Mouse (Mus musculus) MEL (cell line): ENCODE measurements around the gene Numa1. TPM values are rescaled to one million over a fixed set of nuclear protein-coding genes. Genes with fewer than 3 reads are reported as not detected.

Experiments
- DNase-seq: peaks from one replicate; pipeline ENCODE4 v3.0.0; 2011; ENCODE audit warnings: low read depth, low spot score
- H3K27ac ChIP-seq: 2 replicates; pipeline ENCODE4 v1.5.1; 2012; ENCODE audit warnings: low read depth, mild to moderate bottlenecking, control low read depth, low read length, moderate library complexity; ENCODE audit not compliant: control insufficient read depth
- H3K27me3 ChIP-seq, 2 experiments: fragments of 150-350 bp in 1 of 2; sonication (generic) in 1 of 2; 2 replicates each; pipeline ENCODE4 v1.6.1; 2012; ENCODE audit warnings: low read length in 2 of 2, mild to moderate bottlenecking in 2 of 2, improper control_type of control experiment in 1 of 2, moderate library complexity in 1 of 2; ENCODE audit not compliant: insufficient read depth in 2 of 2, control insufficient read depth in 1 of 2
- H3K36me3 ChIP-seq, 2 experiments: 2 replicates each; pipeline ENCODE4 v1.6.1; 2012 to 2014; ENCODE audit warnings: low read length in 2 of 2, improper control_type of control experiment in 1 of 2, inconsistent platforms in 1 of 2, mild to moderate bottlenecking in 1 of 2; ENCODE audit not compliant: insufficient read depth in 2 of 2, control insufficient read depth in 1 of 2
- H3K4me1 ChIP-seq, 2 experiments: fragments of 150-350 bp in 1 of 2; sonication (generic) in 1 of 2; 2 replicates each; pipeline ENCODE4 v1.6.1; 2012; ENCODE audit warnings: low read length in 2 of 2, improper control_type of control experiment in 1 of 2, mild to moderate bottlenecking in 1 of 2; ENCODE audit not compliant: insufficient read depth in 2 of 2, control insufficient read depth in 1 of 2
- H3K4me3 ChIP-seq, 2 experiments: fragments of 150-350 bp in 1 of 2; sonication (generic) in 1 of 2; 2 replicates each; pipeline ENCODE4 v1.5.1; 2012; ENCODE audit warnings: low read depth in 2 of 2, low read length in 2 of 2, mild to moderate bottlenecking in 2 of 2, moderate library complexity in 2 of 2, control low read depth in 1 of 2, improper control_type of control experiment in 1 of 2; ENCODE audit not compliant: control insufficient read depth in 1 of 2, insufficient read depth in 1 of 2
- H3K79me2 ChIP-seq: 2 replicates; pipeline ENCODE4 v1.6.1; 2012; ENCODE audit warnings: mild to moderate bottlenecking, low read length, moderate library complexity; ENCODE audit not compliant: control insufficient read depth, poor library complexity, insufficient read depth
- H3K9ac ChIP-seq: 2 replicates; pipeline ENCODE4 v1.6.1; 2012; ENCODE audit warnings: low read depth, mild to moderate bottlenecking, control low read depth, low read length, moderate library complexity; ENCODE audit not compliant: control insufficient read depth, poor library complexity, severe bottlenecking
- H3K9me3 ChIP-seq: fragments of 150-350 bp; sonication (generic); replicated peaks from 2 replicates; pipeline ENCODE4 v1.6.1; 2012; ENCODE audit warnings: mild to moderate bottlenecking, low read length, improper control_type of control experiment, moderate library complexity; ENCODE audit not compliant: insufficient read depth
- CHD1 ChIP-seq: IDR thresholded peaks from 2 replicates; pipeline ENCODE4 v1.6.1; 2012; ENCODE audit warnings: low read depth, mild to moderate bottlenecking, inconsistent platforms, low read length, improper control_type of control experiment
- E2F4 ChIP-seq: IDR thresholded peaks from 2 replicates; pipeline ENCODE4 v1.6.1; 2011; ENCODE audit warnings: low read depth, low read length, improper control_type of control experiment, borderline replicate concordance
- ELF1 ChIP-seq: IDR thresholded peaks from 2 replicates; pipeline ENCODE4 v1.6.1; 2014; ENCODE audit warnings: low read depth, mild to moderate bottlenecking, inconsistent platforms, low read length, improper control_type of control experiment, moderate library complexity
- MAFK ChIP-seq: IDR thresholded peaks from 2 replicates; pipeline ENCODE4 v1.6.1; 2011; ENCODE audit warnings: low read depth, mild to moderate bottlenecking, low read length, improper control_type of control experiment, borderline replicate concordance
- MEF2A ChIP-seq: IDR thresholded peaks from 2 replicates; pipeline ENCODE4 v1.6.1; 2014; ENCODE audit warnings: low read depth, mild to moderate bottlenecking, inconsistent platforms, low read length, improper control_type of control experiment; ENCODE audit not compliant: poor library complexity, insufficient replicate concordance, severe bottlenecking; ENCODE audit errors: extremely low read depth
- MYB ChIP-seq: IDR thresholded peaks from 2 replicates; pipeline ENCODE4 v1.6.1; 2011; ENCODE audit warnings: mild to moderate bottlenecking, low read depth, low read length, improper control_type of control experiment
- RAD21 ChIP-seq: IDR thresholded peaks from 2 replicates; pipeline ENCODE4 v1.6.1; 2011; ENCODE audit warnings: mild to moderate bottlenecking, low read depth, low read length, improper control_type of control experiment
- RCOR1 ChIP-seq: IDR thresholded peaks from 2 replicates; pipeline ENCODE4 v1.6.1; 2012; ENCODE audit warnings: low read depth, mild to moderate bottlenecking, inconsistent platforms, low read length, improper control_type of control experiment
- SMC3 ChIP-seq: IDR thresholded peaks from 2 replicates; pipeline ENCODE4 v1.6.1; 2011; ENCODE audit warnings: low read depth, low read length, improper control_type of control experiment
- TBP ChIP-seq: IDR thresholded peaks from 2 replicates; pipeline ENCODE4 v1.8.0; 2011; ENCODE audit warnings: low read depth, low read length, improper control_type of control experiment
- ZMIZ1 ChIP-seq: IDR thresholded peaks from 2 replicates; pipeline ENCODE4 v1.6.1; 2012; ENCODE audit warnings: low read depth, mild to moderate bottlenecking, inconsistent platforms, low read length, improper control_type of control experiment, moderate library complexity
- polyA plus RNA-seq, 2 experiments: library from polyadenylated mRNA; stranded (reverse) in 1 of 2; unstranded in 1 of 2; fragments of >175 nt in 1 of 2; fragments of >200 nt in 1 of 2; gene quantifications; 2 replicates each; pipeline versions ENCODE4 v1.2.1 to v1.2.4; 2012; ENCODE audit warnings: low replicate concordance in 2 of 2, low read depth in 1 of 2; ENCODE audit not compliant: insufficient read length in 2 of 2, insufficient read depth in 1 of 2, missing spikeins in 1 of 2
- total RNA-seq: library from RNA; depleted of rRNA; stranded (reverse); fragments of 300-350 nt; gene quantifications from 2 replicates; pipeline ENCODE4 v1.2.3, GENCODE M21; 2012

The Numa1 gene
- total and polyA plus RNA-seq, 3 experiments: 48.7 to 91.2 (median 50.0) TPM

- Histone ChIP-seq H3K9ac (no peak overlapping the region), H3K4me1 (peaks cover 7 to 28% of the 10 kb centered on the region in 2 experiments), H3K9me3 (no peaks in the 10 kb centered on the region), H3K27me3 (no peaks in the 10 kb centered on the region), H3K27ac (no peak overlapping the region), H3K79me2 (peaks cover 57% of the 10 kb centered on the region), H3K36me3 (peaks cover 8 to 33% of the 10 kb centered on the region in 2 experiments), H3K4me3 (no peak overlapping the region)
- TF ChIP-seq ELF1: no peak
- peak; percentile 4; the same call in 1 of the 2 replicates for TF ChIP-seq RAD21
- TF ChIP-seq E2F4: no peak
- TF ChIP-seq MEF2A: no peak
- DNase-seq: peak; percentile 48
These were observed 2.0 kb downstream of the Numa1 start for GRCm38 (mm10) chr7:101935957-101936356.

DNA sequence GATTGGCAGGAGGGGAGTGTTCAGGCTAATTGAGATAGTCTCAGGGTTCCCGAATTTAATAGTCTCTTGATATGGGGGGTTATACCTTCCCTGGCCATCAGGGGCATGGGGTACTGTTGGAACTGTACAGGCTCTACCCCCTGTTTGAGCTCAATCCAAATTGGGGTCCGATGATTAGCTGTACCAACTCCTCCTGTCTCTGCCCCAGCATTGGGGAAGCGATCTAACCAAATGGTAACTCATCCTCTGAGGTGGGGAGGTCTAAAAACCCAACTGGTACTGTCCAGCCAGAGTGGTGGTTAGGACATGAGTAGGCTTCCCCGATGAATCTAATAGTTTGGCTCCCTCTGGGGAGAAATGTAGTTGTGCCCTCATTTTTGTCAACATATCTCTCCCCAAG lies 3.1 kb downstream of the Numa1 start:
- Histone ChIP-seq H3K4me1 (peaks cover 7 to 24% of the 10 kb centered on the region in 2 experiments; a peak in 3 of 4 replicates), H3K36me3 (peaks cover 8 to 30% of the 10 kb centered on the region in 2 experiments), H3K9me3 (no peaks in the 10 kb centered on the region), H3K27me3 (no peaks in the 10 kb centered on the region), H3K27ac (no peak overlapping the region), H3K4me3 (no peak overlapping the region), H3K9ac (no peak overlapping the region), H3K79me2 (peaks cover 63% of the 10 kb centered on the region)
- TF ChIP-seq SMC3: no peak
- no peak for TF ChIP-seq MAFK
- TF ChIP-seq MEF2A: no peak
- TF ChIP-seq MYB: no peak
- TF ChIP-seq ZMIZ1: no peak
- no peak for TF ChIP-seq CHD1
- TF ChIP-seq TBP: no peak
- DNase-seq: no peak

DNA sequence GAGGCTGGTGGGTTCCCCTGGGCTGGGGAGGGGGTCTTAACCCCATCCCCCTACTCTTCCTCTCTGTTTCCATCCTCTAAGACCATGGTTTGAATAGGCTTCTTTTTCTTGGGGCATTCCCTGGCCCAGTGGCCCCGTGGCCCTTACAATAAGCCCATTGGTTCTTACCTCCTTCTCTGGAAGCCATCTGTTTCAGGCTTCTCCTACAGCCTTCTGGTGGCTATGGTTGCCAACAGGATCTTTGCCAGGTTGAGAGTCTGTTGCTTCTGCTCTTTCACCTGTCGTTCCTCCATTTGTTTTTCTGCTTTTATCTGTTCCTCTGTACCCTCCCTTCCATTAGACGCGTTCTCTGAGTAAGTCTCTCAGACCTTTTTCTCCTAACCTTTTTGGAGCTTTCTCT lies 3.7 kb downstream of the Numa1 start:
- H3K36me3 ChIP-seq: peaks cover 8 to 26% of the 10 kb centered on the region in 2 experiments
- no peak for DNase-seq
- no peak overlapping the region for H3K4me3 ChIP-seq
- no peak overlapping the region for H3K9ac ChIP-seq
- H3K79me2 ChIP-seq: peaks cover 61% of the 10 kb centered on the region
- H3K9me3 ChIP-seq: no peaks in the 10 kb centered on the region
- no peak overlapping the region for H3K27ac ChIP-seq
- peaks cover 7 to 22% of the 10 kb centered on the region in 2 experiments; a peak in 3 of 4 replicates for H3K4me1 ChIP-seq
- no peaks in the 10 kb centered on the region for H3K27me3 ChIP-seq
- TF ChIP-seq RCOR1: no peak
